Mouse (Mus musculus) urinary bladder, postnatal 4 days (tissue): ENCODE measurements around the gene Csmd2.
"Not testable (repeated sequence)": the region's sequence is repeated elsewhere in the genome, so short reads cannot be mapped to it uniquely, and the experiment has no call there.

Experiments used
- DNase-seq, 2 experiments: peaks; one replicate each; pipeline ENCODE4 v3.0.0; 2021 to 2022; ENCODE audit warnings: low spot score in 2 of 2

Gene Csmd2

GRCm38 (mm10) chr4:128042626-128043025 lies 55.0 kb downstream of the Csmd2 start:
- no peak for DNase-seq

GRCm38 (mm10) chr4:128048716-128049115 lies 61.1 kb downstream of the Csmd2 start:
- DNase-seq = no peak

- DNase-seq = no peak
These were observed 65.0 kb downstream of the Csmd2 start for GRCm38 (mm10) chr4:128052701-128053100.

DNA sequence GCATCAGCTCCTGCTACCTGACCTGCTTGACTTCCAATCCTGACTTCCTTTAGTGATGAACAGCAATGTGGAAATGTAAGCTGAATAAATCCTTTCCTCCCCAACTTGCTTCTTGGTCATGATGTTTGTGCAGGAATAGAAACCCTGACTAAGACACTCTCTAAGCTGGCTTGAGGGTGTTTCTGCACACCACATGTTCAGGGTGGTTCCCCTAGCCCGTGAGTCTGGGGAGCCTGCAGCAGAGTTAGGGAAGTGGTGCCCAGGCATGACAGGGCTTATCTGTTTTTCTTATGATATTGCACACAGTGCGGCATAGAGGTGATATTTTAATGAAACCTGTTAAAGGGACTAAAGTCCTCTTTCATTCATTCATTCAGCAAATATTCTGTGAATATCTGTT lies 73.6 kb downstream of the Csmd2 start:
- not testable (repeated sequence) for DNase-seq

- no peak for DNase-seq
These were observed 79.5 kb downstream of the Csmd2 start for GRCm38 (mm10) chr4:128067189-128067588.

- DNase-seq = no peak
These were observed 96.8 kb downstream of the Csmd2 start for GRCm38 (mm10) chr4:128084466-128084865.

DNA sequence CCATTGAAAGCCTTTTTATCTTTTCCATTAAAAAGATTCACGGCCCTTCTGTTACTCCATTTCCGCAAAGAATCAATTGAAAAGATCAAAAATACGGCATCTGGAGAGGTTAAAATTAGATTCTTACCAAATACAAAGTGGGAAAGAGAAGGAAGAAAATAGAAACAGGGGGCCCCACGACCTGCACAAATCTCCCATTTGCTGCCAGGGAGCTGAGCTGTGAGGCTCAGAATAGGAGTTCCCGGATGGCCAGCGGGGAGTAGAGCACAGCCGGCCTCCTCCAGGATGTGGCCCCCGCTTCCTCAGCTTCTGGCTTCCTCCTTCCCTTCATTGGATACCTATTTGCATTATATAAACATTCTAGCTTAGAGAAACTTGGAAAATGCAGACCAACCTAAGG lies 97.4 kb downstream of the Csmd2 start:
- DNase-seq = no peak

GRCm38 (mm10) chr4:128087147-128087606 lies 99.5 kb downstream of the Csmd2 start:
- no peak for DNase-seq

DNA sequence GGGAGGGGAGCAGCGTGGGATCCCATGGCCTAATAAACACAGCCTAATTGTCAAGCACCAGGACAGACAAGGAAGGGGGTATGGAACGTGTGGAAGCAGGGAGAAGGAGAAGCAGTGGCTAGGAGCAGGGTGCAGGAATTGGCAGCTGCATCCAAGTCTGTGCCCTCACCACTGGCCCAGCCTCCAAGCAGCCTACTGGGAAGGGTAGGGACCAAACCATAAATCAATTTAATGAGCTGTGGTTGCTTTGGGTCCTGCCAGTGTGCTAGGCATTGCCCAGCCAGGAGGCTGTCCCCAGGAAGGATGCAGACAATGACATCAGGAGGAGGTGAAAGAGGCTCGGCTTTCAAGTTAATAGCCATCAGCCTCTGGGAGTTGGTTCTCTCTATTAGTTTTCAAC lies 100.0 kb downstream of the Csmd2 start:
- DNase-seq = no peak

GRCm38 (mm10) chr4:128088264-128088663 lies 100.6 kb downstream of the Csmd2 start:
- DNase-seq = no peak

DNA sequence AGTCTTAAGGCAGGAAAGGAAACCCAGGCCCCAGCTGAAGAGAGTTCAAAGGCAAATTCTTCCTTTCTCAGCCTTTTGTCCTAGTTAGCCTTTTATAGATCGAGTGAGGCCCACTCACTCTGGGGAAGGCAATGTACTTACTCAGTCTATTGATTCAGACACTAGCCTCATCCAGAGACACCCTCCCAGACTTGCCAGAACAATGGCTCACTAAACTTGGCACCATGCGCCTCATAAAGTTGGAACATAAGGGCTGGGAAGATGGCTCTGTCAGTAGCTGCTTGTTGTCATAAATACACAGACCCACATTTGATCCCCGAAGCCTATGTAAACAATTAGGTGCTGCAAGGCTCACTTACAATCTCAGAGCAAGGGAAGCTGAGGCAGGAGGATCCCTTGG lies 104.3 kb downstream of the Csmd2 start:
- no peak for DNase-seq

DNA sequence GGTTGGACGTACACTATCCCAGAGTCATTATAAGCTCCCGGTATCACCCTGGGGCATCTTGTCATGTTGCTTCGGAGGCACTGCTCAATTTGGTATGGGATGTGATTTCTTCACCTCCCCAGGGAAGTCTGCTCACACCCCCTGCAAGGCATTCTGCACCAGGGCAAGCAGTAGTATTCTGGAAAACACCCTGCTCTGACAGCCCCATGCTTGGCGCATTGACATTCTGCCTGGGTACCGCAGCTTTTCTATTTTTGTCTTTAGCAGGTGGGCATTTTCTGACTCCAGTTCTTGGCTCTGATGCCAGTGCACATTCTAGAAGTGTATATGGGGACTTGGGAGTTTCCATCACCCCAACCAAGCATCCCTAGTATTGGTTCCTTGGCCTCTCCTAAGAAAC lies 111.9 kb downstream of the Csmd2 start:
- no peak for DNase-seq

- DNase-seq = no peak
These were observed 112.9 kb downstream of the Csmd2 start for GRCm38 (mm10) chr4:128100541-128100940.

GRCm38 (mm10) chr4:128116331-128116730 lies 128.7 kb downstream of the Csmd2 start:
- DNase-seq = no peak

DNA sequence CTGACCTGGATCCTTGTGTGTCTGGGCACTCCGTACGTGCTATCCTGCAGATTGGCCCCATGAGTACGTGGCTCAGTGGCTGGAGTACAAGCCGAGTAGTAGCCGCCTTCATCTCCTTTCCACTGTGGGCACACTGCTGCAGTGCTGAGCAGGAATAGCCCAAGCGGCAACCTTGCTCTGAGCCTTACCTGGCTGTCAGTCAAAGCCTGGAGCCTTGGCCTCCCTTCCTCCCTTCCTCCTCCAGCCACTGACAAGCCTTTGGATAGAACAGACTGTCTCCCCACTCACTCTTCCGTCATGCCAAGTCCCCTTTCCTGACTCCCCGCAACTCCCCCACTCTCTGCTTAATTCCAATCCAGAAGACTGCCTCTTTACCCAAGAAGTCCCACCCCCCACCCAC lies 135.6 kb downstream of the Csmd2 start:
- DNase-seq = no peak

DNA sequence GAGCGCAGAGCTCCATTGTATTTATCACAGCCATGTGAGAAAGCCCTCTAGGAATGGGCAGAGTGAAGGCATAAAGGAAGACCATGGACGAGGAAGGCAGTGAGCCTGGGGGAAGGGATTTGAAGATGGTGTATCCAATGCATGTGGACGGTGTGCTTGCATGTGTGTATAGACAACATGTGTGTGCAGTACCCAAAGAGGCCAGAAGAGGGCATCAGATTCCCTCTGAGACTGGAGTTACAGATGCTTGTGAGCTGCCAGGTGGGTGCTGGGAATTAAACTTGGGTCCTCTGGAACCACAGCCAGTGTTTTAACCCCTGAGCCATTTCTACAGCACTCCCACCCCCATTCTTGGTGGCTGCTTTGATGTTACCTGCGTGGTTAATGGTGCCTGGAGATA lies 137.1 kb downstream of the Csmd2 start:
- DNase-seq = no peak

DNA sequence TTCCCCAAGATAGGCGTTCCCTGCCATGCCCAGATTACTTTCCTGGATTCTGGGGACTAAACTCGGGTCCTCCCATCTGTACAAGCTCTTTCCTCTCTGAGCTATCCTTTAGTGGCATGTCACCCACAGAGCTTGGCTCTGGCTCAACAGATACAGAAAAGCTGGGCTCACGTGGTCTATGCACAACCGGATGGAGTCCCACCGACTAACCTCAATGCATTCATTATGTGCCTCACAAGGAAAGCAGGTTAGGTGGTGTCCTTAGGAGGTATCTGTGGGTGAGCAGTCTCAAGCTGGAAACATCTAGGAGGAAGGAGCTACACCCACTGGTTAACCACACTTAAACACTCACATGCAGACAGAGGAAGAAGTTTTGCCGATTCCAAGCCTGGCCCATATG lies 140.9 kb downstream of the Csmd2 start:
- DNase-seq = no peak

DNA sequence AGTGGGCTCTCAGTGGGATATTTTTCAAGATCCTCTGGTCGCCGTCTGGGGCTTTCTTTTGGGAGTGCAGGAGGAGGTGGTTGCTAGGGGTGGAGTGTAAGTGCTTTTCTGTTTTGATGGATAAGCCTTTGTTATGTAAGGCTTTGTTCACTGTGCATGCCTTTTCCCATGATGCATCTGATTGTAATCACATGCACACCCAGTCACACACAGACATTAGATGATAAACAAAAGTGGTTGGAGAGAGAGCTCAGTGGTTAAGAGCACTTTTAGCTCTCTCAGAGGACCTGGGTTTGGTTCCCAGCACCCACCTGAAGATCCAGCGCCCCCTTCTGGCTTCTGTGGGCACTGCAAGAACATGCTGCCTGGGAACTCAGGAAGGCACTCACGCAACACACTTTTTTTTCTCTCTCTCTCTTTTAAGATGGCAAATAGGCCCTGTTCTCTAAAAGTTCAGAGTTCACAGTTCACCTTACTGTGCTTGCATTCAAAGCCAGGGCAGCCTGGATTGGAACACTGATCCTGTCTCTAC lies 143.0 kb downstream of the Csmd2 start:
- DNase-seq = no peak

DNA sequence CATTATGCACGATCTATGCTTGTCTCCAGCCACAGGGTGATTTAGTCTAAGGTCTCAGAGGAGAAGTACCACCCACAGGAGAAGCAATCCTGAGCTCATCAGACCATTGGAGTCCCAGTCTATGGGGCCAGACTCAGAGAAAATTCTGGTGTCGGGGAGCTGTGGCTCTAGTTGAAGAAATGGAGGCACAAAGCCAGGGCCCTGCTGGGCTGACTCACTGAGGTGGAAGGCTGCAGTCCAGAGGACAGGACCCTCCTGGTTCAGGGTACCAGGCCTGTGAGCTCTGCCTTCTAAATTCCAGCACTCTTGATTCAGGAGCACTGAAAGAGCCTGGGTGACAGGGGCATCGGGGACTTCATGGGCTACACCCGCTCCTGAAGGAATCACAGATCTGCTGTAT lies 144.0 kb downstream of the Csmd2 start:
- DNase-seq = no peak

GRCm38 (mm10) chr4:128132876-128133646 lies 145.4 kb downstream of the Csmd2 start:
- no peak for DNase-seq

GRCm38 (mm10) chr4:128134348-128134994 lies 146.8 kb downstream of the Csmd2 start:
- DNase-seq = no peak

GRCm38 (mm10) chr4:128135014-128135622 lies 147.5 kb downstream of the Csmd2 start:
- DNase-seq = no peak

- DNase-seq = no peak
These were observed 152.3 kb downstream of the Csmd2 start for GRCm38 (mm10) chr4:128139991-128140390.
